Mouse (Mus musculus) embryo, embryonic 11 days (tissue): ENCODE results near the gene Vpreb2.
"Not testable (repeated sequence)": the region's sequence is repeated elsewhere in the genome, so short reads cannot be mapped to it uniquely, and the experiment has no call there.

ENCODE experiments used
- DNase-seq: peaks from one replicate; pipeline ENCODE4 v3.0.0-alpha.2; 2015

Gene Vpreb2

DNA sequence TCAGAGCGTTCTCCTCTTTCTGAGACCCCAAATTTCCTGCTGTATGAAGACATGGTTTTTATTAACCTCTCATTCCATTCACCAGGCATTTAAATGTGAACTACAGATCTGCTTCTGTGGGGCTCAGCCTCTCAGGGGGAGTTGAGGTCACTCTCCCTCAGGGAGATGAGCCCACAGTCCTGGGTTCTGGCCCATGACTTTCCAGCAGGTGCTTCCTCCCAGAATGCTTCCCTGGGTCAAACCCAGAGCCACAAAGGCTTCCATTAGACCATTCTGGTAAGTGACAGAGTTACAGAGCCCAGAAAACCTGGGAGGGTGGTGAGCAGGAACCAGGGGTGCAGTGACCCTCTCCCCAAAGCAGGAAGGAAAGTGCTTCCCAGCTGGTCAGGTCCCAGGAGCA, at the start of gene Vpreb2:
Gene Vpreb2, plus strand, starts transcription at position 301 of the 400 bp plus-strand sequence.
- no peak for DNase-seq

DNA sequence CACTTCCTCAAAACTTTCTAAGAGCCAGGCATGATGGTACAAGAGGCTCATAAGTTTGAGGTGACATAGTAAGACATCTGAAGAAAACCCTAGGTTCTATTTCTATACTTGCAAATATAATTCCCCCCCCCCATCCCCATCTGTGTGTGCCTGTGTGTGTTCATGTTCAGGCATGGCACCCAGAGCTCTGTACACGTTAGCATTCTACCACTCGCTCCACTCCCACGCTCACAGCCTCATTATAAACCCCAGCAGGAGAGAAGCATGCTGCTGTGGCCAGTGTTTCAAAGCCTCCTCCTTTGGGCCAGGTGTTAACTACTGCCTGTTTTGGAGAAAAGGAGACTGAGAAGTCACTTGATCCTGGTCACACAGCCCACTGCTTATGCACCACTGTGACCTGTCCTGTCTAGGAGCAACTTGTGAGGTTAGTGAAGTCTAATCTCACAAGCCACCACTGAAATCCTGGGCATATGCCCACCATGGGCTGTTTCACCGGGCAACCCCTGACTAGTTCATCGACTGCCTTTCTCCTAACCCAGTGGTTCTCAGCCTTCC, 48.2 kb upstream of the Vpreb2 start:
- no peak for DNase-seq

DNA sequence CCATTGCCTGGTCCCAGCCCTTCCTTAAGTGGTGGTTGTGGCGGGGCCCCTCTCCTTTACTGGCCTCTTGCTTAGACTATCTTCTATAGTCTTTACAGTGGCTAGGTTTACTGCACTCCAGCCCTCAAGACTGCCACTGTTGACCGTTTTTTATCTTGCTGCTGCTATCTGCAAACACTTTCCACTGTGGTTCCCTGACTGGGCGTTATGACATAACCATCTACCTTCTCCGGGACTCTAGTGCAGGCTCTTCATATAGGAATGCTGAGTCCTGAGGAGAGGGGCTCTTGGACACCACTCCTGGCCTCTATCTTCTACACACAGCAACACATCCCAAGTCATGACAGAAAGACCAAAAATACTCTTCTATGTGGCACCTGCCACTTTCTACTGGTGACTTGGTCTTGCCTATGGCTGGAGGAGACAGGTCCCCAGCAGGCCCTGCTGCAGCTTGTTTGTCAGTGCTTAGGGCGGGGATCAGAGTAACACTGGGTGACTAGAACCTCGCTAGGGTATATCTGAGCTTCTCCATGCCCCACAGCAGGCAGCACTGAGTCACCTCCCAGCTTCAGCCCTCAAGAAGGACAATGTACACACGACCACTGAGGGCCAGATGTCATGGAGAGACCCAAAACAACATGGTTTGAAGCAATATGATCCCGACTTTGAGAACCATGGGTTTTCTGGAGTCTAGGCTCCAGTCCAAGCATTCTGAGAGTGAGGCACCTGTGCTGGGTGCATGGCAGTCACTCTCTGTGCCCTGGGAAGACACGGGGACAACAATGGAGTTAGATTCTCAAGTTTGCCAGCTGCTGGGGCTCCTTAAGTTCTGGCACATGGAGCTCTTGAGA, 46.4 kb upstream of the Vpreb2 start:
- no peak for DNase-seq

GRCm38 (mm10) chr16:17934445-17934910, 45.8 kb upstream of the Vpreb2 start:
- no peak for DNase-seq

DNA sequence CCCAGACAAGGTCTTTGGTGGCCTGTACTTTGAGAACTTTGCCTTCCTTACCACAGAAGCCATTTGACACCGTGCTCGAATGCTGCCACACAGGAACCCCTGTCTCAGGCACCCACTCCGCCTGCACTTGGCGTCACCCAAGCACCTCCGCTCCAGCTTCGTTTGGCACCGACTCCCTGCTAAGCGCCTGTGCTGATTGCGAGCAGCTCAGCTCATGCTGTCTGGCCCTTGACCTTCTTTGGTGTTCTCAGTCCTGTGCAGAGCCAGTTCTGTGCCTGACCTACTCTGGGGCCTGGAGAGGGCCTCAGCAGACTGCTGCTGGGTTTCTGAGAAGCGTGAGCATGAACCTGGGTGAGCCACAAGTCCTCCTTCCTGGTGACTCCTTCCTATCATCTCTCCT, 43.5 kb upstream of the Vpreb2 start:
- no peak for DNase-seq

DNA sequence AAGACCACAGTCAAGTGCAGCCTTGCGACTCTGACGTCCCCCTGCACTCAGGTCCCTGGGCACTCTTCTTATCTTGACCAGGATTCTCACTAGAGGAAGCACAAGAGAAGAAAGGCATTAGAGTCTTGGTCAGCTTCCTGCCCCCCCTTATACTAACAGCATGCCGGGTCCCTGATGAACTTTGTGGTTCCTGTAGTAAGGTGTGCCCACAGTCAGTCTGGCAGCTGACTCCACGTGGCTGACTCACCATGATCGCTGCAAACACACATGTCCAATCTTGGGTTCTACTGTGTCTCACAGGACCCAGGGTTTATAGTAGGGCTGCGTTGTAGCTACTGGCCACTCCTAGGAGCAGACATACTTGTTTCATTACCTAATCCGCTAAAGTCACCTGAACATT, 42.0 kb upstream of the Vpreb2 start:
- no peak for DNase-seq

DNA sequence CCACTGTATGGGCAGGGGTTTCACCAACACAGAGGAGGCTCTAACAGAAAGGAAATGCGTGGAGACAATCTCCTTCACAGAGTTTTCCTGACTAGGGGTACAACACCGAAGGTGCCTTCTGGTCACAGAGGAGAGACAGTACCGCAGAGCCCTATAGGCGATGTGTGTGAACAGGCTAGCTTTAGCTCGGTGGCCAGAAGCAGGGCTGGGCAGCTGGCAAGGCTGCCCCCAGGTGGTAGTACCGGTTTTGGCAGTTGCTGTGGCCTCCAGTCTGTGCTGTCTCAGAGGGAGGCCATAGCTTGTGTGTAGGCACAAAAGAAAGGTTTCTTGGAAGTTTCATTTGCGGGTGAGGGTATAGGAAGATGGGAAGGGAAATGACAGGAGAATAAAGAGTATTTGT, 41.4 kb upstream of the Vpreb2 start:
- peak; percentile 79 for DNase-seq

DNA sequence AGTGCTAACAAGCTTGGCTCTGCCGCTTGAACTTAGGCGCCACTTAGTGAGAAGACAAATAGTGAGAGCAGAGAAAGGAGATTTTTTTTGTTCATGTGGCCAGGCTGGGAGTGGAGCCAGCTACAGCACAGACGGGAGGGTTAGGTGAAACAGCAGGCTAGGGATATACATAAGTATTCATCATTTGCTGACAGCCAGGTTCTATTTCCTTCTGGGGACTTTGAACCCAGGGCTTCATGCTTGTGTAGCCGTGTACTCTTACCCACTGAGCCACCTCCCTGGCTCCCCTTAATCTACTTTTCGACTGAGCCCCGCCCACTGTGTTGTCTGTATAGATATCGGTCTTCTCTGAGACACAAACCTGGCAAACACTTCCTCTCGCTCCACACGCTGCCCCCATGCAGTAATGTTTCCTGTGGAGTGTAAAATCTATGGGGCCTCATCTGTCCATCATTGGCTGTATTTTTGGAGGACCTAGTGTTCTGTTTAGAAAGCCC, 40.9 kb upstream of the Vpreb2 start:
- DNase-seq = no peak

GRCm38 (mm10) chr16:17943466-17943865, 36.8 kb upstream of the Vpreb2 start:
- no peak for DNase-seq

DNA sequence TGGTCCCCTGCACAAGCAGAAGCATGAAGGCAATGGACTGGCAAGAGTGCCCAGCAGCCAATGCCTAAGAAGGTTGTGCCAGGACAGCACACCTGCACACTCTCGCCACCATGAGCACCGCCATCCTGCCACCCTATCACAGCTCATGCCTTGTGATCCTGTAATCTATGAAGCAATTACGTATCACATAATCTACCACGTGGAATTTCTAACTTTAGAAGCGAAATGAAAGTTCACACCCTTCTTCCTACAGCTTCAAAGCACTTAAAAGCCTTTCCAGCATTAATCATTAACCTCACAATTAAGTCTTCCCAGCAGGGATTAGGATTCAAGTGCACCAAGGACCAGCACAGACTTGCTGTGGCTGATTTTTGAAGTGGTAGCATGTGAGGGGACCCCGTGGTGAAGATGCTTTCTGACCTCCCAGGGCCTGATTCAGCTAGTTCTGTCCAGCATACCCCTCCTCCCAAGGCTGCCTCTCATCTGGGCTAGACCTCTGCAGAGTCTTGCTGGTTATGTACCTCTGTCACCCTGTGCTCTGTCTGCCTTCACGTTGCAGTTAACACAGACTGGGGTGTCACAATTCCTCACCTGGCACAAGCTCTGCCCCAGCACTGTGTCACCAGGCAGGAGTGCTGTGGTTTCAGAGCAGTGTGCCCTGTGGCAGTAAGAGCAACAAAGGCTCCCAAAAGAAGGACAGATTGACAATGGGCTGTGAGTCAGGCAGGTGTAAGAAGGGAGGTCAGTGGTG, 35.0 kb upstream of the Vpreb2 start:
- DNase-seq = no peak

- DNase-seq = peak; percentile 65
Observed at GRCm38 (mm10) chr16:17949421-17949877, 30.8 kb upstream of the Vpreb2 start.

DNA sequence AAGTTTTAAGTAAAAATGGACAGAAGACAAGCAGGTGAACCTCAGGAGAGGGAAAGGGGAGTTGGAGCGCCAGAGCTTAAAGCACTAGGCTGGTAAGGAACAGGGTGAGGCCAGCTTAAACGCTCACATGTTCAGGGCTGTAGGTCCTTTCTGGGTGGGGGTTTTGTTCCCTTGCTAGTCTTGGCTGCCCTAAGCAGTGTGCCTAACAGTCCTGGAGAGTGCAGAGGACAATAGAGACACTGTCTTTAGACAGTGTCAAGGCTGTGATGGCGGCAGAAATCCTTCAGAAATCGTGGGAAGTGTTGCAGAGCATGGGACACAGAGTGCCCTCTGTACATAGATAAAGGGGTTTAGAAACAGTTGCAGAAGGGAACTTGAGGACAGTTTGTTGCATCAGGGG, 30.2 kb upstream of the Vpreb2 start:
- peak; percentile 14 for DNase-seq

DNA sequence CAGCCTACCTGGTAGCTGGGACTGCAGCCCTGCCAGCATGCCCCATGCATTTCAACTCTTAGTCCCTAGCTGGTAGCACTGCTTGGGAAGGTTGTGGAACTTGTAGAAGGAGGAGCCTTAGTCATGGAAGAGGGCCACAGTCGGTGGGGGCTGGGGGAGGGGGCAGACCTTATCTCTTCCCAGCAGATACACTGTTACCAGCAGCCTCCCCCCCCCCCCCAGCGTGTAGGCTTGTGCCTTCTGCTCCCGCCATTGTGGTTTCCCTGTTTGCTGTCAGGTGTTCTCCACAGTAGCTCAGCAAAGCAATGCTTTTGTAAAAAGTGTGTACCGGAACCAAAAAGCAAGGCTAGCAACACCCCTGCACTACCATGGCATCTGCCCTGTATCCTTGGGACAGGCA, 28.6 kb upstream of the Vpreb2 start:
- DNase-seq = no peak

GRCm38 (mm10) chr16:17956052-17956638, 24.1 kb upstream of the Vpreb2 start:
- not testable (repeated sequence) for DNase-seq

- DNase-seq = no peak
Observed at GRCm38 (mm10) chr16:17962091-17962490, 18.1 kb upstream of the Vpreb2 start.

DNA sequence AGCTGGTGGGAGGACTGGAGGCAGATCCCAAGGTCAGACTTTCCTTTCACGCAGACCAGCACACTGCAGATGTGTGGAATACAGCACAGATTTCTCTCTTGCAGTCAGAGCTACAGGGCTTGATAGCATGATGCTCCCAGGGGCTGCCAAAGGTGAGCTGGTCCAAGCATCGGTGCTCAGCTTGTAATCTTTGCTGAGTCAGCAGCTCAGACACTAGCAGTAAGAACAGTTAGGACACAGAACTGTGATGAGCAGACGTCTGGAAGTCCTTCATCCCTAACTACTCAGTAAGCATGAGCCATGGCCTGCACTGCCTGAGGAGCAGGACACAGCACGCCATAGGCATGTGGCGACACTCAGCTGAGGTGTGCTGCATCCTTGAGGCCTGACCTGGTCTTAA, 8.4 kb upstream of the Vpreb2 start:
- no peak for DNase-seq

DNA sequence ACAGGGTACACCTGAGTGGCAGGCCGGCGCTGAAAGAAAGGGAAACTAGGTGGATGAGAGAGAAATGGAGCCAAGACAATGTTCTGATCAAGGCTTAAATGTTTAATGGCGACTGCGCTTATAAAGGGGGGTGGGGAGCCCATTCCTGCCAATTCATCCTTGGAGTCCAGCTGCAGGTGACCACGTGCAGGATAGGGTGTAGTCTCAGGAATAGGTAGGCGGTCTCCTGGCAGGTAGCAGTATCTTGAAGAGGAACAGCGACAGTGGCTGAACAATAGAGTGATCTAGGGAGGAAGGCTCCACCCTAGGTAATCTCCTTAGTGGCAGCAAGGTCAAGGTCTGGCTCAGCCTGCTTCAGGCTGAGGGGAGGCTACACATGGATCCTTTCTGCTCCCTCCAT, 2.4 kb upstream of the Vpreb2 start:
- DNase-seq = not testable (repeated sequence)

GRCm38 (mm10) chr16:17983201-17983600, 3.0 kb downstream of the Vpreb2 start:
- DNase-seq = no peak

- no peak for DNase-seq
Observed at GRCm38 (mm10) chr16:17984231-17984630, 4.0 kb downstream of the Vpreb2 start.

GRCm38 (mm10) chr16:17985078-17985477, 4.8 kb downstream of the Vpreb2 start:
- DNase-seq = no peak

DNA sequence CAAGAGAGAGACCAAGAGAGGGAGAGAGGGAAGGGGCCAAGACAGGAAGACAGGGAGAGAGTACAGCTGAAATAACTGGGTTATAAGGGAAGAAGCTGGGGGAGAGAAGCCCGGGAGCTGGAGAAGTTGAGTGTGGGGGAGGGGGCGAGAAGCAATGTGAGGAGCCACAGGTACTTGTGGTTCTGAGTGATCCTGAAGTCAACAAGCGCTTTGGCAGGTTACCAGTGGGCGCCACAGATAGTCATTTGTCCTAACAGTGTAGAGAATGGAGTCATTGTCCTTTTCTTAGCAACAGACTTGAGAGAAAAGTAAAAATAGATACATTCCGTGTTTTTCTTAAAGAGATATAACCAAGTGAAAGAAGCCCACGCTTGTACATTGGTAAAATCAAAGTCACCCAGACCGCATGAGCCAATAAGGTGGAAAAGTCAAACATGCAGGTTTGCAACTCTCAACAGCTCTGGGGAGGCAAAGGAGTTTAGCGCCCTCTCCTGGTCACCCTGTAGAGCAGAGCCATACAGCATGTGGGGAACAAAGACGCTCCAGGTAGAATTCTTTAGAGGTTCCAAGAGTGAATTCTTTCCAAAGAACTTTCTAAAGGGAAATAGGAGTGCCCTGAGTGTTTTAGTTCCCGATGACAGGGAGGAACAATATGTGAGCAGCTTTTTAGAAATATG, 6.4 kb downstream of the Vpreb2 start:
- peak; percentile 74 for DNase-seq

DNA sequence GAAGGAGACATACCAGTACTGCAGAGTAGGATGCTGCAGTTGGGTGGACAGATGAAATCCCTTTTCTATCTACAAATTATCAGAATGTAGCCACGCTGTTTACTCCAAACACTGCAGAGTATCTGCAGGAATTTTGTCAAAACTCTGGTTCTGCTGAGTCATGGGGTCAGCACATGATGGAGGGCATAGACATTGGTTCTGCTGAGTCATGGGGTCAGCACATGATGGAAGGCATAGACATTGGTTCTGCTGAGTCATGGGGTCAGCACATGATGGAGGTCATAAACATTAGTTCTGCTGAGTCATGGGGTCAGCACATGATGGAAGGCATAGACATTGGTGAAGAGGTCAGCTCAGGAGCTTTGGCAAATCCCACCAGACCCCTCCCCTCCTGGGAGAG, 7.5 kb downstream of the Vpreb2 start:
- no peak for DNase-seq
